Comparison of ENCODE assay signal across 10 mouse cellular contexts in genomic region chr9:64174766-64175165, GRCm38 (mm10). TPM values are rescaled to one million over a fixed set of nuclear protein-coding genes. Genes with fewer than 3 reads are reported as not detected.
DNase-seq lines count a peak whose midpoint lies in the region; ATAC-seq and TF ChIP-seq lines count a peak whose summit lies in the region.
"Had no signal": no experiment of that assay in that cellular context is flagged by ENCODE, and none has a peak within 500 bp of the region (broad histone marks: within the 10 kb centered on the region; RNA-seq: fewer than 3 reads in every experiment).

No protein-coding gene starts in this region.

- no peak for DNase-seq in heart, postnatal 0 days (ENCODE audit: low spot score)
- no peak for DNase-seq in heart, adult 2 months
- DNase-seq in ZHBTc4 (ENCODE audit: low read depth, low spot score) = peak; percentile 32
- DNase-seq in midbrain, embryonic 14.5 days = no peak
- DNase-seq in thymus, adult 2 months = no peak
- DNase-seq in urinary bladder, adult 2 months (ENCODE audit: low spot score) = no peak
- DNase-seq: cerebellum, adult 11 months; kidney, adult 9 months had no signal

- no peak overlapping the region for H3K9ac ChIP-seq in heart, postnatal 0 days (replicated peaks; ENCODE audit: low read depth, low read length)
- H3K9ac ChIP-seq in heart, adult 2 months (ENCODE audit: low read depth, low read length) = no peak overlapping the region
- H3K9ac ChIP-seq in hindbrain, embryonic 15.5 days = no peak overlapping the region
- H3K9ac ChIP-seq in midbrain, embryonic 14.5 days (replicated peaks; ENCODE audit: low read length) = no peak overlapping the region

- no peak for TF ChIP-seq EP300 in heart, postnatal 0 days (IDR thresholded peaks at IDR 0.05; ENCODE audit: low read depth)
- TF ChIP-seq EP300 in heart, adult 2 months (IDR thresholded peaks at IDR 0.05; ENCODE audit: insufficient read depth, low read depth, low read length) = no peak

- WGBS in heart, postnatal 0 days = 37% methylated on average over 8 of the region's 8 CpGs
- 33% methylated on average over 8 of the region's 8 CpGs for WGBS in heart, adult 2 months
- 78% methylated on average over 8 of the region's 8 CpGs for WGBS in hindbrain, embryonic 15.5 days
- WGBS in midbrain, embryonic 14.5 days = 79% methylated on average over 8 of the region's 8 CpGs
- WGBS in thymus, adult 2 months = 80% methylated on average over 8 of the region's 8 CpGs

- no peak for TF ChIP-seq CTCF in heart, postnatal 0 days (IDR thresholded peaks at IDR 0.05; ENCODE audit: low read depth)
- no peak for TF ChIP-seq CTCF in heart, adult 2 months (IDR thresholded peaks at IDR 0.05)
- no peak for TF ChIP-seq CTCF in thymus, adult 2 months (IDR thresholded peaks at IDR 0.05; ENCODE audit: borderline replicate concordance, control insufficient read depth, extremely low read depth, insufficient read depth, low read length, poor library complexity)

- H3K4me2 ChIP-seq in heart, postnatal 0 days (ENCODE audit: low read depth, low read length) = peak overlapping the region; percentile 73; the same call in 1 of the 2 replicates
- H3K4me2 ChIP-seq in hindbrain, embryonic 15.5 days = peak overlapping the region; percentile 65
- H3K4me2 ChIP-seq in midbrain, embryonic 14.5 days (ENCODE audit: low read length) = peak overlapping the region; percentile 97

- H3K4me3 ChIP-seq in heart, postnatal 0 days (ENCODE audit: low read depth, low read length) = no peak overlapping the region
- no peak overlapping the region for H3K4me3 ChIP-seq in heart, adult 2 months
- H3K4me3 ChIP-seq in hindbrain, embryonic 15.5 days = peak overlapping the region; percentile 99
- peak overlapping the region; percentile 79 for H3K4me3 ChIP-seq in midbrain, embryonic 14.5 days (replicated peaks; ENCODE audit: low read depth, low read length)
- H3K4me3 ChIP-seq in thymus, adult 2 months (ENCODE audit: control insufficient read depth, insufficient read depth, low read length) = no peak overlapping the region

- ATAC-seq in heart, postnatal 0 days (ENCODE audit: insufficient read depth, low read depth) = no peak
- no peak for ATAC-seq in hindbrain, embryonic 15.5 days (ENCODE audit: low FRiP score, low read depth)
- ATAC-seq in midbrain, embryonic 14.5 days (ENCODE audit: low FRiP score, low TSS enrichment) = no peak
- no peak for ATAC-seq in erythroid progenitor cell, adult 5-6 weeks (replicated peaks; ENCODE audit: low FRiP score, poor library complexity, severe bottlenecking)

- H3K27me3 ChIP-seq in heart, postnatal 0 days (ENCODE audit: control insufficient read depth, insufficient read depth, low read length) = no peaks in the 10 kb centered on the region
- H3K27me3 ChIP-seq in heart, adult 2 months (ENCODE audit: control insufficient read depth, insufficient read depth, low read length) = no peaks in the 10 kb centered on the region
- no peaks in the 10 kb centered on the region for H3K27me3 ChIP-seq in hindbrain, embryonic 15.5 days
- no peaks in the 10 kb centered on the region for H3K27me3 ChIP-seq in midbrain, embryonic 14.5 days (ENCODE audit: control insufficient read depth, insufficient read depth, low read length)
- H3K27me3 ChIP-seq in thymus, adult 2 months (ENCODE audit: control insufficient read depth, insufficient read depth, low read length) = no peaks in the 10 kb centered on the region

- H3K9me3 ChIP-seq in heart, postnatal 0 days (replicated peaks; ENCODE audit: control insufficient read depth, low read length) = no peaks in the 10 kb centered on the region
- no peaks in the 10 kb centered on the region for H3K9me3 ChIP-seq in hindbrain, embryonic 15.5 days
- no peaks in the 10 kb centered on the region for H3K9me3 ChIP-seq in midbrain, embryonic 14.5 days (ENCODE audit: control insufficient read depth, low read length)

- intact Hi-C loops in heart, adult 2 months (cut with DNase I) = no loop called here

- peaks cover 7% of the 10 kb centered on the region for H3K4me1 ChIP-seq in heart, postnatal 0 days (ENCODE audit: control insufficient read depth, insufficient read depth)
- peaks cover 4% of the 10 kb centered on the region for H3K4me1 ChIP-seq in heart, adult 2 months (ENCODE audit: control insufficient read depth, insufficient read depth, low read length)
- H3K4me1 ChIP-seq in hindbrain, embryonic 15.5 days (replicated peaks) = peaks cover 34% of the 10 kb centered on the region
- H3K4me1 ChIP-seq in midbrain, embryonic 14.5 days (ENCODE audit: control insufficient read depth, insufficient read depth, low read length) = peaks cover 17% of the 10 kb centered on the region
- H3K4me1 ChIP-seq in thymus, adult 2 months (replicated peaks; ENCODE audit: control insufficient read depth, insufficient read depth, low read length) = peaks cover 4% of the 10 kb centered on the region

- H3K27ac ChIP-seq in heart, postnatal 0 days (ENCODE audit: low read depth) = no peak overlapping the region
- H3K27ac ChIP-seq in heart, adult 2 months = no peak overlapping the region
- no peak overlapping the region for H3K27ac ChIP-seq in hindbrain, embryonic 15.5 days (replicated peaks)
- no peak overlapping the region for H3K27ac ChIP-seq in midbrain, embryonic 14.5 days (replicated peaks; ENCODE audit: low read depth, low read length)
- H3K27ac ChIP-seq in thymus, adult 2 months (ENCODE audit: control insufficient read depth, insufficient read depth, low read length) = no peak overlapping the region

- peaks cover 43% of the 10 kb centered on the region for H3K36me3 ChIP-seq in heart, postnatal 0 days (replicated peaks; ENCODE audit: control insufficient read depth, insufficient read depth, low read length)
- H3K36me3 ChIP-seq in heart, adult 2 months (ENCODE audit: control insufficient read depth, insufficient read depth, low read length) = peaks cover 13% of the 10 kb centered on the region
- peaks cover 38% of the 10 kb centered on the region for H3K36me3 ChIP-seq in hindbrain, embryonic 15.5 days
- peaks cover 39% of the 10 kb centered on the region for H3K36me3 ChIP-seq in midbrain, embryonic 14.5 days (ENCODE audit: control insufficient read depth, insufficient read depth, low read length)
- H3K36me3 ChIP-seq in thymus, adult 2 months (ENCODE audit: control insufficient read depth, insufficient read depth, low read length) = peaks cover 35% of the 10 kb centered on the region

- no peak for TF ChIP-seq POLR2A in heart, adult 2 months (IDR thresholded peaks at IDR 0.05; ENCODE audit: insufficient read depth, low read depth, low read length)
- no peak for TF ChIP-seq POLR2A in thymus, adult 2 months (IDR thresholded peaks at IDR 0.05; ENCODE audit: control insufficient read depth, extremely low read depth, insufficient read depth, low read length, poor library complexity)

- no peaks in the 10 kb centered on the region; the same call in 1 of the 2 replicates for H3K79me2 ChIP-seq in heart, adult 2 months (replicated peaks; ENCODE audit: control insufficient read depth, insufficient read depth, low read length)

RNA-seq across cellular contexts. Expression of gene Rpl4, which starts 1.6 kb away (rescaled TPM):
- 667 and 760 TPM in 2 replicates for total RNA-seq in heart, postnatal 0 days (2014; rRNA removed; ENCODE audit: low replicate concordance)
- 537 and 545 TPM in 2 replicates for polyA plus RNA-seq in heart, postnatal 0 days (2015; fragmentation: Nextera tagmentation; extraction: Ambion mirVana)
- 100 to 1,000 TPM; 436 to 501 TPM for total RNA-seq in heart, adult 2 months (2021)
- 261 and 333 TPM in 2 replicates for polyA plus RNA-seq in heart, adult 2 months (2012; rRNA removed)
- 562 and 595 TPM in 2 replicates for polyA plus RNA-seq in hindbrain, embryonic 15.5 days (2015; fragmentation: Nextera tagmentation; extraction: Ambion mirVana)
- polyA plus RNA-seq in midbrain, embryonic 14.5 days (2014; fragmentation: Nextera tagmentation; extraction: Ambion mirVana) = 640 and 695 TPM in 2 replicates
- 518 and 600 TPM in 2 replicates for polyA plus RNA-seq in thymus, adult 2 months (2012; rRNA removed)
- polyA plus RNA-seq in urinary bladder, adult 2 months (2012; rRNA removed) = 1,255 and 1,379 TPM in 2 replicates
- total RNA-seq in erythroid progenitor cell, adult 5-6 weeks (2015; ENCODE audit: low replicate concordance) = 955 and 1,003 TPM in 2 replicates
- 556 and 679 TPM in 2 replicates for total RNA-seq in erythroid progenitor cell, adult 5-6 weeks (2017; ENCODE audit: low replicate concordance)

RNA-seq across cellular contexts. Expression of gene Zwilch, which starts 1.9 kb away (rescaled TPM):
- 9.8 and 28.8 TPM in 2 replicates for total RNA-seq in heart, postnatal 0 days (2014; rRNA removed; ENCODE audit: low replicate concordance)
- 3.8 and 4.9 TPM in 2 replicates for polyA plus RNA-seq in heart, postnatal 0 days (2015; fragmentation: Nextera tagmentation; extraction: Ambion mirVana)
- under 1 TPM; 0.50 to 0.96 TPM for total RNA-seq in heart, adult 2 months (2021)
- 0.18 and 0.23 TPM in 2 replicates for polyA plus RNA-seq in heart, adult 2 months (2012; rRNA removed)
- 5.6 and 6.7 TPM in 2 replicates for polyA plus RNA-seq in hindbrain, embryonic 15.5 days (2015; fragmentation: Nextera tagmentation; extraction: Ambion mirVana)
- polyA plus RNA-seq in midbrain, embryonic 14.5 days (2014; fragmentation: Nextera tagmentation; extraction: Ambion mirVana) = 2.3 and 6.8 TPM in 2 replicates
- 8.1 and 8.3 TPM in 2 replicates for polyA plus RNA-seq in thymus, adult 2 months (2012; rRNA removed)
- polyA plus RNA-seq in urinary bladder, adult 2 months (2012; rRNA removed) = 5.5 and 5.6 TPM in 2 replicates
- 90.5 and 94.3 TPM in 2 replicates for total RNA-seq in erythroid progenitor cell, adult 5-6 weeks (2015; ENCODE audit: low replicate concordance)
- 234 and 281 TPM in 2 replicates for total RNA-seq in erythroid progenitor cell, adult 5-6 weeks (2017; ENCODE audit: low replicate concordance)

RNA-seq across cellular contexts. Expression of gene Snapc5, which starts 4.3 kb away (rescaled TPM):
- 2.5 and 4.2 TPM in 2 replicates for total RNA-seq in heart, postnatal 0 days (2014; rRNA removed; ENCODE audit: low replicate concordance)
- 31.7 and 32.0 TPM in 2 replicates for polyA plus RNA-seq in heart, postnatal 0 days (2015; fragmentation: Nextera tagmentation; extraction: Ambion mirVana)
- 10 to 100 TPM; 22.8 to 23.2 TPM for total RNA-seq in heart, adult 2 months (2021)
- 12.1 and 15.8 TPM in 2 replicates for polyA plus RNA-seq in heart, adult 2 months (2012; rRNA removed)
- 34.3 and 41.4 TPM in 2 replicates for polyA plus RNA-seq in hindbrain, embryonic 15.5 days (2015; fragmentation: Nextera tagmentation; extraction: Ambion mirVana)
- 25.6 and 29.7 TPM in 2 replicates for polyA plus RNA-seq in midbrain, embryonic 14.5 days (2014; fragmentation: Nextera tagmentation; extraction: Ambion mirVana)
- 9.2 and 9.6 TPM in 2 replicates for polyA plus RNA-seq in thymus, adult 2 months (2012; rRNA removed)
- polyA plus RNA-seq in urinary bladder, adult 2 months (2012; rRNA removed) = 39.5 and 46.3 TPM in 2 replicates
- 7.9 and 20.5 TPM in 2 replicates for total RNA-seq in erythroid progenitor cell, adult 5-6 weeks (2015; ENCODE audit: low replicate concordance)
- 10.8 and 15.1 TPM in 2 replicates for total RNA-seq in erythroid progenitor cell, adult 5-6 weeks (2017; ENCODE audit: low replicate concordance)

RNA-seq across cellular contexts. Expression of gene Lctl, which starts 57.8 kb away (rescaled TPM):
- not detected in 2 replicates for total RNA-seq in heart, postnatal 0 days (2014; rRNA removed; ENCODE audit: low replicate concordance)
- polyA plus RNA-seq in heart, postnatal 0 days (2015; fragmentation: Nextera tagmentation; extraction: Ambion mirVana) = 0.21 TPM in 1 of 2 replicates, not detected in the other
- not detected for total RNA-seq in heart, adult 2 months (2021)
- 0.79 and 1.8 TPM in 2 replicates for polyA plus RNA-seq in heart, adult 2 months (2012; rRNA removed)
- not detected in 2 replicates for polyA plus RNA-seq in hindbrain, embryonic 15.5 days (2015; fragmentation: Nextera tagmentation; extraction: Ambion mirVana)
- polyA plus RNA-seq in midbrain, embryonic 14.5 days (2014; fragmentation: Nextera tagmentation; extraction: Ambion mirVana) = not detected in 2 replicates
- polyA plus RNA-seq in thymus, adult 2 months (2012; rRNA removed) = 1.4 and 2.7 TPM in 2 replicates
- polyA plus RNA-seq in urinary bladder, adult 2 months (2012; rRNA removed) = 0.38 and 1.3 TPM in 2 replicates
- not detected in 2 replicates for total RNA-seq in erythroid progenitor cell, adult 5-6 weeks (2015; ENCODE audit: low replicate concordance)
- total RNA-seq in erythroid progenitor cell, adult 5-6 weeks (2017; ENCODE audit: low replicate concordance) = not detected in 2 replicates

Comparison
In these comparisons a context has a peak if more than half of its experiments do, and no peak if none do; other contexts are left out.
1. H3K4me3 ChIP-seq: peak in hindbrain, embryonic 15.5 days (single experiment) and midbrain, embryonic 14.5 days (single experiment); none in heart, postnatal 0 days (single experiment), heart, adult 2 months (single experiment) and thymus, adult 2 months (single experiment).
2. Peak in every context shown above with its lines, with median percentiles within 50 percentile points of each other: H3K4me2 ChIP-seq.